Mouse (Mus musculus): Measurements from ENCODE around the gene Acp2.

The Acp2 gene

GRCm38 (mm10) chr2:91256256-91257125 lies 53.8 kb downstream of the Acp2 start:
- DNase-seq (ENCODE audit: low read depth, low spot score): peak; percentile 60

GRCm38 (mm10) chr2:91257126-91257980 lies 54.7 kb downstream of the Acp2 start:
- DNase-seq (ENCODE audit: low read depth, low spot score): peak; percentile 67

- DNase-seq (ENCODE audit: low read depth, low spot score): no peak
Measured at GRCm38 (mm10) chr2:91258054-91258453, 55.4 kb downstream of the Acp2 start.

- DNase-seq (ENCODE audit: low read depth, low spot score): no peak
Measured at GRCm38 (mm10) chr2:91258830-91259229, 56.1 kb downstream of the Acp2 start.

GRCm38 (mm10) chr2:91259493-91259892 lies 56.8 kb downstream of the Acp2 start:
- no peak for DNase-seq (ENCODE audit: low read depth, low spot score)

Measured in mesoderm, embryonic 11.5 days (tissue).